8 mouse cellular contexts compared by ENCODE assay signal in the genomic region with DNA sequence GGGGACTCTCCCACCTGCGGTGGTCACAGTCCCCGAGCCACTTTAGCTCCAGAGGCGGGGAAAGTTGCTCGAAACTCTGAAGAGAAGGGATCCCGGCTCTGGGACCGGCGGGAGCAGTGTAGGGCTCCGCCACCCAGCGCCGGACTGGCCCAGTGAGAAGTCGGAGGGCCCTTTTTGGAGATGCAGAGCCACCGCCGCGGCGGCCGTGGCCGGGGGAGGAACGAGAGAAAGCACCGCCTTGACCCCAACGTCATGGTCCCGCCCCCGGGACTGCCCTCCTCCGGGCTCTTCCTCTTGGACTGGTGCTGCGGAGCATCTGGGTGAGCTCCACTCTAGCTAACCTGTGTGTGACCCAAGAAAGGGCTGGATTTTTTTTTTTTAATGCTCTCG. TPM values are rescaled to one million over a fixed set of nuclear protein-coding genes. Genes with fewer than 3 reads are reported as not detected.
DNase-seq lines count a peak whose midpoint lies in the region; ATAC-seq and TF ChIP-seq lines count a peak whose summit lies in the region.

Gene Egln3, minus strand, starts transcription at position 205 of the 390 bp plus-strand sequence.

- H3K27me3 ChIP-seq in embryonic facial prominence, embryonic 10.5 days (replicated peaks; ENCODE audit: low read depth, poor library complexity, severe bottlenecking), result peaks cover 35% of the 10 kb centered on the region
- no peaks in the 10 kb centered on the region for H3K27me3 ChIP-seq in heart, adult 2 months (ENCODE audit: control insufficient read depth, insufficient read depth, low read length)
- no peaks in the 10 kb centered on the region for H3K27me3 ChIP-seq in kidney, adult 2 months (replicated peaks; ENCODE audit: control insufficient read depth, insufficient read depth, low read length)
- H3K27me3 ChIP-seq in limb, embryonic 12.5 days, result peaks cover 30% of the 10 kb centered on the region
- H3K27me3 ChIP-seq in midbrain, embryonic 13.5 days, result peaks cover 41% of the 10 kb centered on the region
- no peaks in the 10 kb centered on the region; the same call in 1 of the 2 replicates for H3K27me3 ChIP-seq in small intestine, adult 2 months (ENCODE audit: control insufficient read depth, insufficient read depth, low read length)

- peak; percentile 84 for TF ChIP-seq POLR2A in heart, adult 2 months (IDR thresholded peaks at IDR 0.05; ENCODE audit: insufficient read depth, low read depth, low read length)
- TF ChIP-seq POLR2A in kidney, adult 2 months (IDR thresholded peaks at IDR 0.05; ENCODE audit: low read depth, low read length), result peak; percentile 19
- peak; percentile 96 for TF ChIP-seq POLR2A in small intestine, adult 2 months (IDR thresholded peaks at IDR 0.05; ENCODE audit: low read depth, low read length)

- H3K9ac ChIP-seq in heart, adult 2 months (ENCODE audit: low read depth, low read length), result peak within 1 kb of the TSS; percentile 74
- H3K9ac ChIP-seq in limb, embryonic 12.5 days (replicated peaks), result peak within 1 kb of the TSS; percentile 62
- H3K9ac ChIP-seq in midbrain, embryonic 13.5 days (replicated peaks), result peak within 1 kb of the TSS; percentile 68

- H3K4me1 ChIP-seq in embryonic facial prominence, embryonic 10.5 days, result peaks cover 43% of the 10 kb centered on the region
- H3K4me1 ChIP-seq in heart, adult 2 months (ENCODE audit: control insufficient read depth, insufficient read depth, low read length), result no peaks in the 10 kb centered on the region; the same call in 1 of the 2 replicates
- no peaks in the 10 kb centered on the region for H3K4me1 ChIP-seq in kidney, adult 2 months (ENCODE audit: control insufficient read depth, insufficient read depth, low read length)
- peaks cover 12% of the 10 kb centered on the region for H3K4me1 ChIP-seq in limb, embryonic 12.5 days (replicated peaks)
- peaks cover 20% of the 10 kb centered on the region for H3K4me1 ChIP-seq in midbrain, embryonic 13.5 days (replicated peaks)
- H3K4me1 ChIP-seq in small intestine, adult 2 months (ENCODE audit: control insufficient read depth, insufficient read depth, insufficient read length, low read length), result peaks cover 9% of the 10 kb centered on the region

- under 1% methylated on average over 25 of the region's 25 CpGs for WGBS in embryonic facial prominence, embryonic 10.5 days
- under 1% methylated on average over 25 of the region's 25 CpGs for WGBS in heart, adult 2 months
- WGBS in kidney, adult 2 months, result under 1% methylated on average over 25 of the region's 25 CpGs
- under 1% methylated on average over 25 of the region's 25 CpGs for WGBS in limb, embryonic 12.5 days
- WGBS in midbrain, embryonic 13.5 days, result under 1% methylated on average over 25 of the region's 25 CpGs
- under 1% methylated on average over 25 of the region's 25 CpGs for WGBS in small intestine, adult 2 months

- no peak; the same call in 1 of the 2 replicates for TF ChIP-seq CTCF in heart, adult 2 months (IDR thresholded peaks at IDR 0.05)
- TF ChIP-seq CTCF in kidney, adult 2 months (conservative IDR thresholded peaks at IDR 0.05; ENCODE audit: insufficient read depth, insufficient read length, low read depth, low read length), result no peak
- TF ChIP-seq CTCF in small intestine, adult 2 months (IDR thresholded peaks at IDR 0.05; ENCODE audit: extremely low read depth, insufficient read length, insufficient replicate concordance, low read depth, low read length), result no peak

- H3K9me3 ChIP-seq in embryonic facial prominence, embryonic 10.5 days, result no peaks in the 10 kb centered on the region
- H3K9me3 ChIP-seq in limb, embryonic 12.5 days, result no peaks in the 10 kb centered on the region
- H3K9me3 ChIP-seq in midbrain, embryonic 13.5 days, result no peaks in the 10 kb centered on the region

- DNase-seq in adrenal gland, postnatal 10 days, result peak; percentile 95
- DNase-seq in embryonic facial prominence, embryonic 10.5 days (ENCODE audit: low spot score), result peak; percentile 91
- DNase-seq in heart, adult 2 months, result peak; percentile 94 to 97
- peak; percentile 94 for DNase-seq in kidney, adult 2 months
- no peak for DNase-seq in c-Kit-positive CD71-positive TER-119-positive erythroid progenitor cells, embryonic 14.5 days (ENCODE audit: low spot score)

- H3K27ac ChIP-seq in embryonic facial prominence, embryonic 10.5 days (replicated peaks), result peak within 1 kb of the TSS; percentile 82
- peak within 1 kb of the TSS; percentile 91 for H3K27ac ChIP-seq in heart, adult 2 months
- H3K27ac ChIP-seq in kidney, adult 2 months (ENCODE audit: insufficient read depth, low read depth, low read length), result 0 out of 2 replicates have a peak within 1 kb of the TSS, but pooled peaks have one; percentile 4
- no peak within 1 kb of the TSS for H3K27ac ChIP-seq in limb, embryonic 12.5 days
- H3K27ac ChIP-seq in midbrain, embryonic 13.5 days, result 0 out of 2 replicates have a peak within 1 kb of the TSS, but pooled peaks have one; percentile 7
- H3K27ac ChIP-seq in small intestine, adult 2 months (ENCODE audit: insufficient read depth, low read depth, low read length), result peak within 1 kb of the TSS; percentile 5

- no peaks in the 10 kb centered on the region for H3K36me3 ChIP-seq in embryonic facial prominence, embryonic 10.5 days (replicated peaks)
- H3K36me3 ChIP-seq in heart, adult 2 months (ENCODE audit: control insufficient read depth, insufficient read depth, low read length), result no peaks in the 10 kb centered on the region; the same call in 1 of the 2 replicates
- no peaks in the 10 kb centered on the region for H3K36me3 ChIP-seq in kidney, adult 2 months (ENCODE audit: control insufficient read depth, insufficient read depth, low read length)
- no peaks in the 10 kb centered on the region for H3K36me3 ChIP-seq in limb, embryonic 12.5 days
- H3K36me3 ChIP-seq in midbrain, embryonic 13.5 days, result no peaks in the 10 kb centered on the region
- no peaks in the 10 kb centered on the region for H3K36me3 ChIP-seq in small intestine, adult 2 months (ENCODE audit: control insufficient read depth, insufficient read depth, low read length)

- peak within 1 kb of the TSS; percentile 96 for H3K4me2 ChIP-seq in limb, embryonic 12.5 days
- H3K4me2 ChIP-seq in midbrain, embryonic 13.5 days (replicated peaks), result peak within 1 kb of the TSS; percentile 99

- no peak for TF ChIP-seq EP300 in heart, adult 2 months (IDR thresholded peaks at IDR 0.05; ENCODE audit: insufficient read depth, low read depth, low read length)

- peak; percentile 79 for ATAC-seq in limb, embryonic 12.5 days (ENCODE audit: insufficient number of reproducible peaks, insufficient read depth, low FRiP score, low TSS enrichment, low read depth)
- ATAC-seq in midbrain, embryonic 13.5 days, result peak; percentile 73

- intact Hi-C loops in heart, adult 2 months (cut with DNase I), result loop anchor here (2.0 to 5.0 kb wide), 5 partner anchors 79 to 344 kb away; no protein-coding TSS in a partner anchor

- peak within 1 kb of the TSS; percentile 76 for H3K4me3 ChIP-seq in embryonic facial prominence, embryonic 10.5 days
- H3K4me3 ChIP-seq in heart, adult 2 months, result peak within 1 kb of the TSS; percentile 82
- peak within 1 kb of the TSS; percentile 54 for H3K4me3 ChIP-seq in kidney, adult 2 months (ENCODE audit: insufficient read depth, low read depth, low read length)
- peak within 1 kb of the TSS; percentile 64 for H3K4me3 ChIP-seq in limb, embryonic 12.5 days (replicated peaks)
- peak within 1 kb of the TSS; percentile 55 for H3K4me3 ChIP-seq in midbrain, embryonic 13.5 days (replicated peaks)
- peak within 1 kb of the TSS; percentile 65 for H3K4me3 ChIP-seq in small intestine, adult 2 months (ENCODE audit: low read depth, low read length)

- H3K79me2 ChIP-seq in heart, adult 2 months (replicated peaks; ENCODE audit: control insufficient read depth, insufficient read depth, low read length), result no peaks in the 10 kb centered on the region; the same call in 1 of the 2 replicates

RNA-seq across cellular contexts. Expression of gene Egln3, which starts in this region (rescaled TPM):
- total RNA-seq in adrenal gland, postnatal 10 days (2021), result 1 to 10 TPM; 6.1 to 7.3 TPM
- 4.7 and 5.5 TPM in 2 replicates for polyA plus RNA-seq in embryonic facial prominence, embryonic 10.5 days (2016; fragmentation: Nextera tagmentation; extraction: Ambion mirVana)
- total RNA-seq in heart, adult 2 months (2021), result 10 to 100 TPM; 76.3 to 94.5 TPM
- 27.8 and 76.1 TPM in 2 replicates for polyA plus RNA-seq in heart, adult 2 months (2012; rRNA removed)
- 6.5 and 7.0 TPM in 2 replicates for polyA plus RNA-seq in kidney, adult 2 months (2012; rRNA removed)
- polyA plus RNA-seq in limb, embryonic 12.5 days (2016; fragmentation: Nextera tagmentation; extraction: Ambion mirVana), result 3.0 and 3.4 TPM in 2 replicates
- polyA plus RNA-seq in midbrain, embryonic 13.5 days (2015; fragmentation: Nextera tagmentation; extraction: Ambion mirVana), result 3.9 and 4.0 TPM in 2 replicates
- polyA plus RNA-seq in small intestine, adult 2 months (2012; rRNA removed), result 26.9 and 51.8 TPM in 2 replicates

Comparison
In these comparisons a context has a peak if more than half of its experiments do, and no peak if none do; other contexts are left out.
1. RNA of gene Egln3 (total RNA-seq): 76.3 to 94.5 TPM in heart, adult 2 months; 6.1 to 7.3 TPM in adrenal gland, postnatal 10 days; every median in the first group is over 4 times any median in the second.
2. POLR2A ChIP-seq: peak in every context shown above with its lines; median percentile 96 in small intestine, adult 2 months; 84 in heart, adult 2 months; 19 in kidney, adult 2 months.
3. Peak in every context shown above with its lines, with median percentiles within 50 percentile points of each other: H3K4me3 ChIP-seq and H3K9ac ChIP-seq.